Mouse (Mus musculus) adrenal gland, adult 8-10 months (tissue): ENCODE data around the gene Clybl. TPM values are rescaled to one million over a fixed set of nuclear protein-coding genes. Genes with fewer than 3 reads are reported as not detected.

Source experiments
- DNase-seq: peaks from one replicate; pipeline ENCODE4 v3.0.0; 2022
- total RNA-seq, 4 experiments: library from RNA; stranded (reverse); gene quantifications; 2 replicates each; pipeline ENCODE4 v1.2.4; 2022

Gene Clybl
- total RNA-seq, 4 experiments from 2014 or later: 49.7 to 81.2 (median 66.3) TPM

DNA sequence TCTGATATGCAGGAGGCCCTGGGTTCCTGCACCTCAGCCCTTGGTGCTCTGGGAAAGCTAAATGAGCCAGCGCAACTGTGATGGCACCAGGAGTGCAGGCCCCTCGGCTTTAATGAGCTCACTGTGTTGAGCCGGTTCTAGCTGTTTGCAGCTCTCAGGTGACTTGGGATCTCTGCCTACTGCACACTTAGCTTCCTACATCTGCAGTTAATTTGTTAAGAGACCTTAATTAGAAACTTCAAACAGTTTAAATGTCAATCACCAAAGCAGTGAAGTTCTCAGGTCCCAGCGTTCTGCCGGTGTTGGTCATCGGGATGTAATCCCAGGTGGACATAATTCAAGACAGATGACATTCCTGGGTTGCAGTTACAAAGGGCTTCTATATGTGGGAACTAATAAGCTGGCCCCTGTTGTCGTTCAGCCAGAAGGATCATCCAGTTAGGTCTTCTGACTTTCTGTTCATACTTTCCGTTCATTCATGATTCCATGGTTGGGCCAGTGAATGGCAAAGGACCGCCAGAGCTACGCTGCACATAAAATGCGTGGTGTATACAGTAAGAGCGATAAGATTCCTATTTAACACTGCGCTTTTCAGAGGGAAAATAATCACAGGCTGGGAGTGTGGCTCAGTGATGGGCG is 18.9 kb downstream of the Clybl start:
- no peak for DNase-seq

DNA sequence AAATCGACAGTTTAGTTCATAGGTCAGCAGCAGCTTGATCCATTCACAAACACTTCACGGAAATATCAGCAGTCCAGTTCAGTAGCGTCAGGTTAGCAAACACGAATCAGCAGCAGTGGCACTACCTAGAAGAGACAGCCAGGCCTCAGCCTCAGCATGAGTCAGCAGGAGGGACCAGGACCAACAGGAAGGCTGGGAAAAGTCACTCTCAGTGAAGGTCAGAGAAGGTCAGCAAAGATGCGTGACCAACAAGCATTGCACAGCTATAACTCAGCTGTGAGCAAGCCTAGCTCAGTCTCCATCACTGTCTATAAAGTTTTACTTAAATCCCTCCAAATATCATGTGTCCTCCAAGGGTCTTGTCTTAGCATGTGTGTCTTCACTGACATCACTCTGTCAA is 27.7 kb downstream of the Clybl start:
- DNase-seq: no peak

DNA sequence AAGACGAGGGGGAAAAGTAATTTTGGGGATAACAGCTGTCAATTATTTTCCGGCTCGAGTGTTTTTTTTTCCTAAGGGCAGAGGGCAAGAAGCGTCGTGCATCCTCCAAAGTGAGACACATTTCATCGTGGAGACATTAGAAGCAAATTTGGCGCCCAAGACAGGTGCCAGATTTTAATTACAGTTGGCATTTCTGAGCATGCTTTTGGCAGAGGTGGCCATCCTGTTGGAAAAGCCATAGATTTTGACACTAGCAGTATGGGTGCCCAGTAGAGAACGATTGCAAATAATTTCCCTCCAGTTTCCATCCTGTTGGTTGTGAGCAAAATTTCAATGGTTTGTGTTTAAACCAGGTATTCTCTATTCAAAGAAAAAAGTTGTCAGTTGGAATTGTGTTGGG is 32.1 kb downstream of the Clybl start:
- no peak for DNase-seq

DNA sequence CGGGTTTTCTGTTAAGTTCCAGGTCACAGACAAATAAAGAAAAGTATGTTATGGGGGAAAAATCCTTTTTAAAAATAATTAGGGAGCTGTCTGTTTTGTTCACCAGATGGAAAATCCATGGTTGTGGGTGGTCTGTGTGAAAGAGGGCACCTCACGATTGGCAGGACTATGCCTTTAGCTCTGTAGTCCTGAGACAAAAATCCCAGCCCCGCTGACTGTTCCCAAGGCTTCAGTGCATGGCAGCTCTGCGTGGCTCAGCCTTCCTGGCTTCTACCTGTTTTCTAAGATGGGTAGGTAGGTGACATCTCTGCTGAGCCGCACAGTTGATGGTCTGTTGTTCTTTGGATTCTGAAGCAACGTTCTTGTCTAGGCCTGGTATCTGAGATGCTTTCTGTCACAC is 32.6 kb downstream of the Clybl start:
- DNase-seq: no peak

DNA sequence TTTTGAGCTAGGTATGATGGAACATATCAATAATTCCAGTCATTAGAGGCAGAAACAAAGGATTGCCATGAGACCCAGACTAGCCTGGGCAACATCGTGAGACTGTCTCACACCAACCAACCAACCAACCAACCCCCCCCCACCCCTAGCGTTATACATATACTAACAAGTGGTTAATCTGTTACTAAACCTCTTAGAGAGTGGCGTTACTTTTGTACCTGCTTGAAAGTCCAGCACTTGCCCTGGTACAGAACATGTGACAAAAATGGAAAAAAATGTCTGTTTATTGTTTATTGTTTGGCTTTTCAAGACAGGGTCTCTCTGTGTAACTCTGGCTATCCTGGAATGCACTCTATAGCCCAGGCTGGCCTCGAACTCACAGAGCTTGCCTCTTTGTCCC is 35.7 kb downstream of the Clybl start:
- DNase-seq: no peak

DNA sequence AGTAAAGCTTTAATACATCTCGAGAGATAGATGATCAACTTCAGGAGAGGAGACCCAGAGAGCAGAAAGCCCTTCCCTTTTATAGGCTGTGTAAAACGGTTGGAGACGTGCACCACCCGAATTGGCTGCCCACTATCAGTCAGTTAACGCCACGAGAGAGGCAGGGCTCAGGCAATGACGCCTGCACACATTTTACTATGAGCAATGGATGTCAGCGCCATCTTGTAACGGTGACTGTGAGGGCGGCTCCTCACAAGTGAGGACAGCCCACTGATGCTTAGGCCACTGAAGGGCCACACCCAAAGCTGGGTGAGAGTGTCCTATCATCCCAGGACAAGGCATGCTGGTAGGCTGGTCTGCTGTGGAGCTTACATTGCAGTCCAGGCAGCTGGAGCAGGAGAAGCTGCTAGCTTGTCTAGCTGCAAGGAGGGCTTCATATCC is 41.5 kb downstream of the Clybl start:
- DNase-seq: no peak

DNA sequence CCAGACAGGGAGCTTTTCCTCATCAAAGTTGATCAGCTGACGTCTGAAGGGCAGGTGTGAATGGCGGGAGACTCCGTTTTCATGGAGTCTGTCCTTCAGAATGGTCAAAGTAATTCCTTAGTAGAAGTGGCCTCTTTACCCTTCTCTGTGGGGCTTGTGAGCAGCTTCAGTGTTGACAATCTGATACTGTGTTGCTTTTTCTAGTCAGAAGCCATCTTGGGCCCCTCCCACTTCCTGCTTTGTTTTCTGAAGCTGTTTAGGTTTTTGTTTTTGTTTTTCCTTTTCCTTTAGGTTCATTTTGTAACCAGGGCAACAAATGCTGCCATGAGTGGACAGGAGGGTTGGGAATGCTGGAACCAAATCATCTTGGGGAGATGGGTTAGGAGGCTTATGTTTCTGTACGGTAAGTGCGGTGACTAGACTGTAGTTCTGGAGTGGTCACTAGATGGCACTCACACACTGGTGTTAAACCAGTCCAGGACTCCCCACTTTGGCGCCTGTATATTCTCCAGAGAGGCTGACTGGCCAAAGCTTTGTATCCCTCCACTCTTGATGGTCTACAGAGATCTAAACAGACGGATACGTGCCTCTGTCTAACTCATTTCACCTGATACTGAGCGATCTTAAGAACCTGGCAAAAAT is 42.1 kb downstream of the Clybl start:
- DNase-seq: peak; percentile 41

DNA sequence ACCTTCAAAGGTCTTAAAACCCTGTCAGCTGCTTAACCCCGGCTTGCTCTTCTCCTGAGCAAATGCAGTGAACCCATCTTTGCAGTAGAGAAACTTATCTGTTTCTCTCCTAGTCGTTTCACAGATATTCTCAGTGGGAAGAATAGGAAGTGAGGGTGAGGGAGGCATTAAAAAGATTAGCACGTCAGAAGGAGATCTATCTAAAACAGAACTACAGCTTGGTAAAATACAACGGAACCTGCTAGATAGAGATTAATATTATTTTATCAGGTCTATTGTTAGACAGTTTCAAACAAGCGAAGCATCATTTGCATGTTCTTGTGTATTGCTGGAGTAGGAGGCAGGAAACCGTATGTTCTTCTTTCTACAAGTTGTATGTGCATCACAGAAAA is 42.6 kb downstream of the Clybl start:
- DNase-seq: no peak

DNA sequence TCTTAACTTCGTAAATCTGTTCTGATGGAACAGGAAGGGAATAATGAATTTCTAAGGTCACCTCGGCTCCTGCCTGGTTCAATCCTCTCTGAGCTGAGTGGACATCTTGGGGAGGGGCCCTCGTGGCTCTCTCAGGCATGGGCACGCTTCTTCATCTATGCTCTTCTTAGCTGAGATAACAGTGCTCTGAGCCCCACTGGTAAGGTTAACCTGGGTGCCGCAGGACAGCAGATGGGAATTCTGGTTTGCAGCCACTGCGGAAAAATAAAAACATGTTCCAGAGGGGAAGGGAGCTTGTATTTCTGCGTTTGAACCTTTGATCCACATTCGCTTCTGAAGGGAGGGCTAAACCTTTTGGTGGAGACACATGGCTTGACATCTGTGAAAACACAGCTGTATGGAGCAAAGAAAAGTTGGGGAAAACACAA is 43.0 kb downstream of the Clybl start:
- no peak for DNase-seq

DNA sequence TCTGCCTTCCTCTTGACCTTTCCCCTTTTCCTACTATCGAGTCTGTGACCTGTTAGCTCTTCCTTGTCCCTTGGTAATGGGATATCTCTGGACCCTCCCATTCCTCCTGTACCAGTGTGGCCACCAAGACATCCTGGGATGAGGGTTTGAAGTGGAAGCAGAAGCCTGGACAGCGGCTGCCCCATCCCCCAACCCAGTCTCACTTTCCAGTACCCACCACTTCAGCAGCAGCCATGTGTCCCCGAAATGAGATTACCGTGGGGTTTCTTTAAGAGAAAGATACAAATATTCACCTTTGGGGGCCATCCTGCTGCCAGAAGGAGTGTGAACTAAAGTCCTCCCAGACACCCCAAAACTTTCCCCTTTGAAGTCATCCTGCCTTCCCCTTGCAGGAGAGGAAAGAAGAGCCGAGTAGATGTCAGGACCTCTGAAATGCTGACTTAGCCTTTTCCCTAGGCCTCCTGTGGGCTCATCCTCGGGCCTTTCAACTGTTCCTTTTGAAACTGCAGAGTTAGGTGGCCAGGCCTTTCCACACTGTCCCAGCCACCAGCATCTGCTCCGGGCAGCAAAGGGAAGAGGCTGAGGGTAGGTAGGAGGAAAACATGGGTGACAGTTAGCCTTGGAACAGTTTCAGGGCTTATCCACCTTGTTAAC is 44.1 kb downstream of the Clybl start:
- no peak for DNase-seq

DNA sequence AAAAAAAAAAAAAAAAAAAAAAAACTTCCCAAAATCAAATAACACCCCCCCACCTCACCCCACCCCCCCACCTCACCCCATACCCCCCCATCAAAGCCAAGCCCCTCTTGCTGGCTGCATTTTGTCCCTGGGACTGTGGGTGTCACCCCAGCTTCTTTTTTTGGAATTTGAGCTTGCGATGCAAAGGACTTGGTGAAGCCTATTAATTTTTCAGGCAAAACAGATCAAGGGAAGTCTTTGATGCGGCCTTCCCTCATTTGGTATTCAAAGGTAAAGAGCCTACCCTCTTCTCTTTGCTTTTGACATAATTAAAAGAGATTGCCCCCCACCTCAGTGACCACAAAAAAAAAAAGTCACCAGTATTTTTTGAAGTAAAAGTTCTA is 44.6 kb downstream of the Clybl start:
- DNase-seq: no peak

DNA sequence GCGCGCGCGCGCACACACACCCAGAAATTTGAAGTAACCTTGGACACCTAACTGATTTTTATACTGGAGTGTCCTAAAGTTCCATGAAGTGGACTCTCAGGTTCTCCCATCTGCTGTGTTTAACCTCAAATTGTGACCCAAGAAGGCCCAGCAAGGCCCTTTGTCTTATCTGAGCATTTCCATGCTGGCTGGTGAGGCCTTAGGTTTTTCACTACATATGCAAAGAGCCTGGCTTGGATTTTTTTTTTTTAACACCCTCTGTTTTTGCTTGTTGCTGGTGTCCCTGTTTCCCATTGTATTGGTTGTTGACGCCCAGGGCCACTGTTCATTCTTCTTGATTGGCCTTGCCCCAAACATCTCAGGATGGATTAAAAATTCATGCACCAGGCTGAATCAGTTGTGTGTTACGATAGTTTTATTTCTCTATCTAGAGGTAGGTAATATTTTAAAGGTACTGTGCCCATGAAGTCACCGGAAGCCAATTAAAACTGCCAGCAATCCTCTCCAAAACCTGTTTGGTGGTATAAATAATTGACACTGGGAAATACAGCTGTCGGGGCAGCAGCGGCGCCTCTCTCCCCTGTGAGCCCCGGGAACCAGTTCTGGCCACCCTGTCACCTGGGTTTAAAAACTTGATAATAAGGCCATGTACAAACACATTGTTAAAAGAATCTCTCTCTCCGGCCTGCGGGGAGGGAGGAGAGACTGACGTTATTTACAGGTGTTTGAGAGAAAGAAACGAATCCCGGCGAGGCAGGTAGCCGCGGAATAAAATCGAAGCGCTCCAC is 45.4 kb downstream of the Clybl start:
- no peak for DNase-seq

DNA sequence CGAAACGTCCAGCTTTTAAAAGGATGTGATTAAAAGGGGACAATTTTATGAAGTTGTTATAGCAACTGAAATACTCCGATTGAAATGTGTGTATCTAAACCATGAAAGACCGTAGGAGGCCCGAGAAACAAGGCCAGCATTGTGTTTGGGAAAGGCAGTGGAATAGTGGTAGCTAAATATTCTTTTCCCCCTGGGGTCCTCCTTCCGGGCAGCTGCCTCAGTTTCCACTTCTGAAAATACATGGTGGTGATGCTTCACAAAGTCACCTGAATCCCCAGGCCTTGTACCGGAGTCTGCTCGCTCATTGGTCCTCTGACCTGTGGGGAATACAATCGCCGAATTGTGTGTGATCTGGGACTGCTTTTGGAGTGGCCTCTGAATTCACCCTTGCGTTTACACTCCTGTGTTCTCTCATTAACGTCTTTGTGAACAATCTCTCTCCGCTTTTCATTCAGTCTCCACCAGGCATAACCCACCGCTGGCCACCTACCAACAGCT is 46.0 kb downstream of the Clybl start:
- DNase-seq: no peak

DNA sequence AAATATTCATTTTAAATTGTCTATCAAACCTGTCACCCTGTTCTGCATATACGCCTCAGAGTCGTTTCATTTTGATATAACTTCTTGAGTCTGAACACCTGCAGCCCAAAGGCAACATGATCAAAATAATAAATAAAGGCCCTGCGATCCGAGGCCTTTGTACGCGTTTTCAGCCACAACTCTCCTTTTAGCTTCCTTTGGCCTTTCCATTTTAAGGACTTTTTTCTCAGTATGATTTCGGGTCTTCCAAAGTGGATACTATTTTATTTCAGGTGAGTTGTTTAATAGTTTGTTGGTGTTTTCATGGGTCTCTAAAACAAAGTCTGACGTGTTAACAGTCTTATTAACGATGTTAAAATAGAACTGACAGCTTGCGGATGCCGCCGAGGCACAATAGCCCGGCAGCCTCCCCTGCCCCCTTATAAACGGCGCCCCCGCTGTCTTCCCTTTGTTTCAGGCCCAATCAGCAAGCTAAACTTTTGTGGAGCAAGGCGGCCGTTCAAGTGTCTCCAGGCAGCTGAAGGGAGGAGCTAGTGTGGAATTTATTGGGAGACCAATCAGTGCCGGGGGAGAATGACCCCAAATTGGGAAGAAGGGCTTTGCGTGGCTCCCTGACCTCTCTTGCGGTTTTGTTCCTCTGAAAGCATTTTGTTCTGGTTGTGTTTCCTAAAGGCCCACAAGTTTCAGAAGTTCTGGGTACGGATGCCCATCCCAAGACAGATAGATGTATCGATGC is 47.5 kb downstream of the Clybl start:
- no peak for DNase-seq

DNA sequence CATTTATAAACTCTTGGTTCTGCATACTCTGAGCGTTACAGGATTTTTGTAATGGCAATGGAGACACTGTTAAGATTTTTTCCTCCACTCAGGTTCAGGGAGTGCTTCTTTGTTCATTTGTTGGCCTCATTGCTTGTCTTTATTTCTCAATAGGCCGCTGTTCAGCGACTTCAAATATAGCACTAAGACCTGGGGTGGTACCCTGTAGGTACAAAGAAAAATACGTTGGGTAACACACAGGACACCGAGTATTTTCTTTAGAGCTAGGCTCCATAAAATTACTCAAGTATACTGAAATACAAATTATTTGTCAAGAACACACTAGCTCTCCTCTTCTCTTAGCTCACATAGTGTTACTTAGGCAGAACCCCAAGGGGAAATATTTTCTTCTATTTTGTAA is 48.5 kb downstream of the Clybl start:
- DNase-seq: no peak

DNA sequence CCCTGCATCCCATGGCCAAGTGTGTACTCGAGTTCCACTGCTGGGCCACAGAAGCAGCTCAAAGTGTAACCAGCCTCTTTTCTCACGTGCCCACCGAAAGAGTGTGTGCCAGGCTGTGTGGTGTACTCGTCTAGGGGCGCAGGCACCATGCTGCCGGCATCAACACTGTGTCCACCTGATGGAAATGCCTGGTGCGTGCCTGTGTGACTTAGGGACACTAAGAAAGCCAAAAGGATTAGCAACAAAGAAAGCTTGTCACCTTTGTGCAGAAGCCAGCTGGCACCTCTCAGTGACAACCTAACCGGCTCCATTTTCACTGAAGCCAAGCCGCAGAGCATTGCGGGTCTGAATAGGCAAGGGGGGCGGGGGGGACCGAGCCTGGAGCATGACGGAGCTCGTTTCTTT is 49.1 kb downstream of the Clybl start:
- DNase-seq: no peak

DNA sequence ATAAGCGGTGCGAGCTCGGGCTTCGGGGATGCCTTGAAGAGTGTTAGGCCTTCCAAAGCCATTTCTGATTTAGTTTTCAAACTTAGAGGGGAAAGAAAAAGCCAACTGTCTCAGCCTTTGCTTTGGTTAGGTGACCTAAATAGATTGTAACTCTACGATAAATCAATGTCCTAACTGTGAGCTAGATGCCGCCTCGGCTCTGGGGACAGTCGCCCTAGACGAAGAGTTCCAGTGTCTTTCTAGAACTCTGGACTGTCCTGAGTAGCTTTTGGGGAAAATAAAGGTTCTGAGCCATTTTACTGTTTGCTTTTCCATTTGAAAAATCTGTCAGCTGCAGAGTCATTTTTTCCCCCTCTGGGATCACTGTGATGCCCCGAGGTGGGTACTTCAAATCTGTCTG is 49.6 kb downstream of the Clybl start:
- no peak for DNase-seq

DNA sequence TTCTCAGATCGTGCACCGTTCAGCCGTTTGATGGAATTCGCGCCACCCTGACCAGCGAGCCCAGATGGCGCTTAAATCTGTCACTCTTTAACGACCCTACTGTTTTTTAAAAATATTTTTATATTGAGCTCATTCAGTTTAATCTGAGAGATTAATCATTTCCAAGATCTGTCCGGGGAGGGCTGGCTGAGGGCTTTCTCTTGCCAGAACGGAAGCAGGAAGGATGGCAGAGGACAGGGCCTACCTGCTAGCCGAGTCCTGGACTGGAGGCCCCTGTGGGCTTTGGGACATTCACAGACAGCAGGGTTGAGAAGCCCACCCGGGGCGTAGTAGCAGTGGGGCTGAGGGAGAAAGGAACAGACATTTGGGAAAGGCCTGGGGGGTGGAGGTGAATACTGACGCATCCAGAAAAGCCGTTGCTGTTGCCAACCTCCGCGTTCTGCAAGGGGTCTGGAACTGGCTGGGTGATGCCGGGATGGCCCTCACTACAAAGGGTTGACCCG is 51.8 kb downstream of the Clybl start:
- DNase-seq: no peak

DNA sequence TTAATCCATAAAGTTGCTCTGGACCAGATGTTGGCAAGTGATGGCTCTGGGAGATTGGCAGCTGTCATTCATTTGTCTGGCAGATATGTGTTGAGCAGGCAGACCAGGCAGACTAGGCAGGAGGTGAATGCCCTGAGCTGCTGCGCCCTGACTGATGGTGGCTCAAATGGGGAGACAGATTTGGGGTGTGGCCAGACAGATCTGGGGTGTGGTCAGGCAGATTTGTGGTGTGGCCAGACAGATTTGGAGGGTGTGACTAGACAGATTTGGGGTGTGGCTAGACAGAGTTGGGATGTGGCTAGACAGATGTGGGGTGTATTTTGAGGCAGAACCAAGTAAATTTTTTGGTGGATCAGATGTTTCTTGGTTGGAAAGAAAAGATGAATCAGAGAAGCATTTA is 62.4 kb downstream of the Clybl start:
- no peak for DNase-seq

DNA sequence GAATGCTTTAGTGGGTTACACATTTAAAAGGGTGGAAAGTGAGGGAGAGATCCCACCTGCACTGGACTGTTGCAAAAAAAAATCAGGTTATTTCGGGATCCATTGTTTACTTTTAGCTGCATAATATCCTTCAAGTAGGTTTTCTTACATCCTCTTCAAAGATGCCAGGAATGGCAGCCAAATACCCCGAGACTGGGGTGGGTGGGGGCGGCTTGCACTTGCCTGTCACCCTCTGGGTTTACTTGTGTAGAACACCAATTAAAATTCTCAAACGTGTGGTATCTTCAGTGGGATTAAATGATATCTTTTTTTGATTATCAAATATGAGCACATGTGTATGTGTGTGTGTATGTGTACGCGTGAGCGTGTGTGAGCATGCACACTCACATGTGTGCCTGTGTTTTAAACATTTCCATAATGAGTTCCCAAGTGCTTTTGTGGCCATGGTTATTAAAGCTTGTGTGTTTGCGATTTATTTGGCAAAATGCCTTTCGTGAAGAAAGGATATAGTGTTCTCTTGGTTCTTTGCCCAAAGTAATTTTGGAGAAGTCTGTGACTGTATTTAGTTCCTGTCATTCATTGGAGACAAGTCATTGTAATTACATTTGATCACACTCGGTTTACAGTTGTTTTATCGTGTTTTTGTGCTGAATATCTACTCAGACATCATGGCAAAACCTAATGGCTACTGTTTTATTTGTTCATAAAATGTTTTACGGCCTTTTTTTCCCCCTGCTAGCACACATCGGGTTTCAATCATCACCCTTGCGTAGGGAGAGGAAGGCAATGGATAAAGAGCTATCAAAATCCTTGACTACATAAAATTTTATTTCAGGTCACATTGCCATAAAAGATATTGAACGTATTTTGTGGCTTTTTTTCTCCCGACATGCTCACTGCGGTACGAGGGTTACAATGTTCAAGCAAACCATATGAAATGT is 65.7 kb downstream of the Clybl start:
- no peak for DNase-seq

DNA sequence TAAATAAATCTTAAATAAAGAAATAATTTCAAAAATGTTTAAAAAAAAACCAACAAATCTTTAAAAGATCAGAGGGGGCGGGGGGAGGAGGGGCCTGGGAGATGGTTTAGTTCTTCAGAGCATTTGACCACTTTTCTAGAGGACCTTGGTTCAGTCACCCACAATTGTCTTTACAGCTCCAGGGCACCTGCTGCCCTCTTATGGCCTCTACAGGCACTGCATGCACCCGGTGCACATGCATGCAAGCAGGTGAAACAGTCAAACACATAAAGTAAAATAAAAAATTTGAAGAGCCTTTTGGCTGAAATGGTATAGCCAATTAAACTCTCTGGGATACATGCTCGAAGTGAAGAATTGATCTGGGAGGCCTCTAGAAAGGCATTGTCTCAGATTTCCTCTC is 67.6 kb downstream of the Clybl start:
- no peak for DNase-seq
